Mouse (Mus musculus) megakaryocyte, embryonic 14.5 days (primary cell): ENCODE data around the gene Rasa2. TPM values are rescaled to one million over a fixed set of nuclear protein-coding genes. Genes with fewer than 3 reads are reported as not detected.
"Not testable (repeated sequence)": the region's sequence is repeated elsewhere in the genome, so short reads cannot be mapped to it uniquely, and the experiment has no call there.

Experiments
- H3K27me3 ChIP-seq: replicated peaks from 2 replicates; pipeline ENCODE3; 2012; ENCODE audit warnings: inconsistent platforms
- H3K36me3 ChIP-seq: replicated peaks from 2 replicates; pipeline ENCODE3; 2012; ENCODE audit warnings: low read length, inconsistent platforms, mixed read lengths
- H3K4me1 ChIP-seq: 2 replicates; pipeline ENCODE4 v1.6.1; 2012; ENCODE audit warnings: inconsistent platforms
- H3K4me3 ChIP-seq: replicated peaks from 2 replicates; pipeline ENCODE3; 2012; ENCODE audit warnings: moderate library complexity, mild to moderate bottlenecking, inconsistent platforms
- H3K9me3 ChIP-seq: 2 replicates; pipeline ENCODE4 v1.6.1; 2012; ENCODE audit warnings: inconsistent platforms
- FLI1 ChIP-seq: IDR thresholded peaks from 2 replicates; pipeline ENCODE4 v1.6.1; 2012; ENCODE audit warnings: low read length, inconsistent platforms, mixed read lengths
- GATA1 ChIP-seq: IDR thresholded peaks from 3 replicates; pipeline ENCODE4 v1.6.1; 2012; ENCODE audit warnings: mixed read lengths, low read length, inconsistent platforms, borderline replicate concordance
- polyA plus RNA-seq: library from polyadenylated mRNA; stranded (reverse); fragments of >175 nt; gene quantifications from 2 replicates; pipeline ENCODE4 v1.2.3, GENCODE M21; 2012; ENCODE audit warnings: low replicate concordance; ENCODE audit not compliant: insufficient read depth

Rasa2 gene
- polyA plus RNA-seq, 1 experiment = 0.38 TPM

- no peak for TF ChIP-seq GATA1
- TF ChIP-seq FLI1 = no peak
These were observed 108.3 kb downstream of the Rasa2 start for GRCm38 (mm10) chr9:96523148-96523547.

DNA sequence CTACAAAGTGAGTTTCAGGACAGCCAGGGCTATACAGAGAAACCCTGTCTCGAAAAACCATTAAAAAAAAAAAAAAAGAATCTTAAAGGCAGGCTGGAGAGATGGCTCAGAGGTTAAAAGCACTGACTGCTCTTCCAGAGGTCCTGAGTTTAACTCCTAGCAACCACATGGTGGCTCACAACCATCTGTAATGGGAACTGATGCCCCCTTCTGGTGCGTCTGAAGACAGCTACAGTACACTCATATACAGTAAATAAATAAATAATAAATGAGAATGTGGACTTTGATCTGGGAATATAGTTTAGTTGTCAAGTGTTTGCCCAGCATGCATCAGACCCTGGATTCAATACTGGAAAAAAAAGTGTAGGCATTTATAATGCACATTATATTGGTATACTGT lies 109.8 kb downstream of the Rasa2 start:
- not testable (repeated sequence) for H3K36me3 ChIP-seq, H3K4me3 ChIP-seq, H3K9me3 ChIP-seq
- Histone ChIP-seq H3K4me1 (peaks cover 23% of the 10 kb centered on the region), H3K27me3 (peaks cover 10% of the 10 kb centered on the region)

More at GRCm38 (mm10) chr9:96523148-96523547, 108.3 kb downstream of the Rasa2 start:
- H3K27me3 ChIP-seq = peaks cover 10% of the 10 kb centered on the region
- no peaks in the 10 kb centered on the region for H3K36me3 ChIP-seq
- H3K4me3 ChIP-seq = no peak overlapping the region
- no peaks in the 10 kb centered on the region for H3K9me3 ChIP-seq
- peaks cover 16% of the 10 kb centered on the region for H3K4me1 ChIP-seq

- Histone ChIP-seq H3K9me3 (no peaks in the 10 kb centered on the region), H3K4me1 (peaks cover 27% of the 10 kb centered on the region), H3K36me3 (no peaks in the 10 kb centered on the region), H3K27me3 (no peaks in the 10 kb centered on the region), H3K4me3 (no peak overlapping the region)
- TF ChIP-seq FLI1 = no peak
- TF ChIP-seq GATA1 = no peak
These were observed 114.0 kb downstream of the Rasa2 start for GRCm38 (mm10) chr9:96517429-96517828.

GRCm38 (mm10) chr9:96516806-96517205 lies 114.6 kb downstream of the Rasa2 start:
- peaks cover 3% of the 10 kb centered on the region for H3K27me3 ChIP-seq
- H3K36me3 ChIP-seq = no peaks in the 10 kb centered on the region
- peaks cover 27% of the 10 kb centered on the region for H3K4me1 ChIP-seq
- TF ChIP-seq FLI1 (no peak), GATA1 (no peak)
- no peak overlapping the region for H3K4me3 ChIP-seq
- H3K9me3 ChIP-seq = no peaks in the 10 kb centered on the region

DNA sequence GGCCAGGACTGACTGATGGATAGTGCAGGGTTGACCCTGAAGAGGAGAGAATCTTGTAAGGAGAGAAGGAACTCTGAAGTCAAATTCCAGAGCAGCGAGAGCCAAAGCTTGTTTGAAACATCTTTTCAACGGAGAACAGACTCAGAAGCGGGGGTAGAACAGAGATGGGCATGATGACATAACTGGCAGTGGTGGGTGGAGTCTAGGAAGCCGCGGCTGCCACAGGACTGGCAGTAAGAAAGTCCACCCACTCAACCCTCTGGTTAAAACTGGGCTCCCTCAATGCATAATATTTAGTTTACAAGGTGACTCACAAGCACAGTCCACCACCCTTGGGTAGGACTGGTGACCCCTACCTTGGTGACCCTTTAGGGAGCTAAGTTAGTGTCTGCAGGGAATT lies 115.7 kb downstream of the Rasa2 start:
- TF ChIP-seq GATA1 (no peak), FLI1 (no peak)
- Histone ChIP-seq H3K9me3 (no peaks in the 10 kb centered on the region), H3K27me3 (peaks cover 6% of the 10 kb centered on the region), H3K36me3 (no peaks in the 10 kb centered on the region), H3K4me1 (peaks cover 27% of the 10 kb centered on the region), H3K4me3 (no peak overlapping the region)

GRCm38 (mm10) chr9:96514278-96514677 lies 117.1 kb downstream of the Rasa2 start:
- peaks cover 7% of the 10 kb centered on the region for H3K27me3 ChIP-seq
- H3K36me3 ChIP-seq = no peaks in the 10 kb centered on the region
- TF ChIP-seq FLI1 (no peak), GATA1 (no peak)

DNA sequence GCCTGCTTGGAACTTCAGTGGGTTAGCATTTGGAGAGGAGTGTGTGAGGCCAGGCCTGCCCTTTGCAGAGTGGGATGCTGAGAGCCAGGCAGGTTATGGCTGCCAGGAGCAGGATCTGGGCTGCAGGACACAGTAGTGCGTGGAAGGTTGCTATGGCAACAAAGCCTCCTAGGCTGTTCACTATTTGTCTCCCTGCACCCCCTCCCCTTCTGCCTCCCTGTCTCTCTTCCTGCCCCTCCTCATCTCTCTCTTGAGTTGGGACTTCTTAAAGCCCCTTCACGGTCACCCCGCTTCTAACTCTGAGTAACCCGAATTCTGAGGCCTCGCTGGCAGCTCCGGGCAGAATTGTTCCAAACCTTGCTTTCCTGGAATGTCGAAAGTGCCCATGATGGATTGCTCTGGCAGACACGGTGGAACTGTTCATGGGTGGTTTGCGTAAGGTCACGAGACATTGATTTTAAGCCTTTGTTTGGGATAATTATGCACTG lies 125.4 kb downstream of the Rasa2 start:
- Histone ChIP-seq H3K4me3 (no peak overlapping the region), H3K27me3 (peaks cover 20% of the 10 kb centered on the region), H3K36me3 (no peaks in the 10 kb centered on the region), H3K9me3 (peaks cover 9% of the 10 kb centered on the region), H3K4me1 (no peaks in the 10 kb centered on the region)
- TF ChIP-seq FLI1 (no peak), GATA1 (no peak)

More at GRCm38 (mm10) chr9:96514278-96514677, 117.1 kb downstream of the Rasa2 start:
- H3K9me3 ChIP-seq = no peaks in the 10 kb centered on the region
- H3K4me3 ChIP-seq = no peak overlapping the region
- H3K4me1 ChIP-seq = peaks cover 27% of the 10 kb centered on the region

- TF ChIP-seq FLI1 = no peak
- TF ChIP-seq GATA1 = no peak
- Histone ChIP-seq H3K27me3 (peaks cover 20% of the 10 kb centered on the region), H3K4me3 (no peak overlapping the region), H3K36me3 (no peaks in the 10 kb centered on the region), H3K4me1 (no peaks in the 10 kb centered on the region), H3K9me3 (peaks cover 9% of the 10 kb centered on the region)
These were observed 126.3 kb downstream of the Rasa2 start for GRCm38 (mm10) chr9:96505156-96505555.

GRCm38 (mm10) chr9:96504116-96504895 lies 127.1 kb downstream of the Rasa2 start:
- no peaks in the 10 kb centered on the region for H3K36me3 ChIP-seq
- peaks cover 22% of the 10 kb centered on the region for H3K27me3 ChIP-seq
- no peak for TF ChIP-seq GATA1
- TF ChIP-seq FLI1 = no peak
- H3K4me1 ChIP-seq = no peaks in the 10 kb centered on the region
- H3K4me3 ChIP-seq = no peak overlapping the region
- H3K9me3 ChIP-seq = peaks cover 16% of the 10 kb centered on the region

DNA sequence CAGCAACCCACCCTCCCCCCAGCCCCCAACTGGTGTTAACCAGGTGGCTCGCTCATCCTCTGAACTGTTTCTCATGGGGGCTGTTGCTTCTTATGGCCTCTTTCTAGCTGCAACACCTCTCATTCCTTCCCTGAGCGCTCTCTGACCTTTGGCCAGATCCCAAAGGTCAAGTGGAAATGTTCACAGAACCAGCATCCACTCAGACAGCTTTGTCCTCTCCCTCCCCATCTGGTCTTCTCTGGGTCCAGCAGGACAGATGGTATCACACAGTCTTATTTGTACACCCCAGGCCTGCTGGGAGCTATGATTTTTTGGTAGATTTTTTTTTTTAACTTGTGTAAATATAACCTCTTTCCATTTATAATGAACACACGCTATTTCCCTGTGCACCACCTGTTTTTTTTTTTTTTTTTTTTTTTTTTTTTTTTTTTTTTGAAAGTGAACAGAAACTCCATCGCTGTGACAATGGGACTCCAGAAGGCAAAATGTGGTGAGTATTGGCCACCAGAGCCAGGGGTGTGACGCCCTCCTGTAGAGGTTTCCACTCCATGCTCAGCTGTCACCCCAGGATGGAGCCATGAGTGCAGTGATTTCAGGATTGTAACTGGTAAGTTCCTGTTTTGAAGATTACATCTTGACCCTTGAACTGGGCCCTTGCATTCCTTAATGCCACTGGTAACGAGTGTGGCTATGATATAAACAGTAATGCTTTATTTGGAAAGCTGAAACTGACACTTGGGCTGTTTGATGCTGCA lies 128.4 kb downstream of the Rasa2 start:
- no peaks in the 10 kb centered on the region for H3K36me3 ChIP-seq

More for the DNA sequence above, 128.4 kb downstream of the Rasa2 start:
- peaks cover 29% of the 10 kb centered on the region for H3K9me3 ChIP-seq
- H3K4me1 ChIP-seq = no peaks in the 10 kb centered on the region
- TF ChIP-seq GATA1 = no peak
- TF ChIP-seq FLI1 = no peak
- H3K27me3 ChIP-seq = peaks cover 18% of the 10 kb centered on the region
- no peak overlapping the region for H3K4me3 ChIP-seq
